Mouse (Mus musculus): Measurements from ENCODE around the gene Wdr66.

- TF ChIP-seq CTCF (IDR thresholded peaks at IDR 0.05; ENCODE audit: low read depth, low read length) (no peak), POLR2A (IDR thresholded peaks at IDR 0.05; ENCODE audit: insufficient read depth, low read length) (no peak), EP300 (IDR thresholded peaks at IDR 0.05; ENCODE audit: insufficient read depth, low read depth, low read length) (no peak)
These were observed 93.3 kb downstream of the Wdr66 start for GRCm38 (mm10) chr5:123344963-123345852.
